Mouse (Mus musculus) stomach, embryonic 16.5 days (tissue): ENCODE measurements at regions not wholly inside any gene's neighbourhood (a gene's known extent, or its start where the extent isn't known, plus 50 kb on each side); places are given as distances from the start of the nearest gene placed in this dataset.

Experiments
- ATAC-seq: fragments of 200-750 bp; cut with Nextera tagmentation; 2 replicates; pipeline ENCODE4 v1.8.0; 2017; ENCODE audit warnings: moderate number of reproducible peaks, moderate TSS enrichment; ENCODE audit not compliant: insufficient read depth, low FRiP score
- H3K27ac ChIP-seq: fragments of 300-500 bp; sonication (generic); 2 replicates; pipeline ENCODE4 v1.5.1; 2014; ENCODE audit warnings: low read length
- H3K27me3 ChIP-seq: fragments of 300-500 bp; sonication (generic); 2 replicates; pipeline ENCODE4 v1.6.1; 2014; ENCODE audit warnings: low read length, control low read depth, mixed read lengths; ENCODE audit not compliant: control insufficient read depth, insufficient read depth
- H3K36me3 ChIP-seq: fragments of 300-500 bp; sonication (generic); 2 replicates; pipeline ENCODE4 v1.6.1; 2014; ENCODE audit warnings: low read length; ENCODE audit not compliant: control insufficient read depth, insufficient read depth
- H3K4me1 ChIP-seq: fragments of 300-500 bp; sonication (generic); 2 replicates; pipeline ENCODE4 v1.6.1; 2014; ENCODE audit warnings: low read length, control low read depth, mixed read lengths; ENCODE audit not compliant: control insufficient read depth, insufficient read depth
- H3K4me2 ChIP-seq: fragments of 300-500 bp; sonication (generic); 2 replicates; pipeline ENCODE4 v1.6.1; 2014; ENCODE audit warnings: low read depth, low read length, mixed read lengths
- H3K4me3 ChIP-seq: fragments of 300-500 bp; sonication (generic); replicated peaks from 2 replicates; pipeline ENCODE4 v1.5.1; 2014; ENCODE audit warnings: mild to moderate bottlenecking, low read length
- H3K9ac ChIP-seq: fragments of 300-500 bp; sonication (generic); 2 replicates; pipeline ENCODE4 v1.6.1; 2014; ENCODE audit warnings: low read length
- H3K9me3 ChIP-seq: fragments of 300-500 bp; sonication (generic); replicated peaks from 2 replicates; pipeline ENCODE4 v1.6.1; 2016; ENCODE audit warnings: low read length, control low read depth; ENCODE audit not compliant: control insufficient read depth
- WGBS: fragments of 180-500 bp; shearing (Covaris S2); extraction: QIAGEN DNeasy Blood & Tissue Kit; methylation state at CpG from one replicate; pipeline ENCODE4 v1.1.7; 2014; 5-methylcytosine and 5-hydroxymethylcytosine counted together

GRCm38 (mm10) chr8:30251797-30252196 is 2804.3 kb downstream of the Poteg start:
- ATAC-seq = no peak
- Histone ChIP-seq H3K4me2 (no peak overlapping the region), H3K27me3 (no peaks in the 10 kb centered on the region), H3K9ac (no peak overlapping the region), H3K9me3 (no peaks in the 10 kb centered on the region), H3K27ac (no peak overlapping the region), H3K4me3 (no peak overlapping the region), H3K4me1 (no peaks in the 10 kb centered on the region), H3K36me3 (no peaks in the 10 kb centered on the region)
- 83% methylated on average over 3 of the region's 3 CpGs for WGBS

GRCm38 (mm10) chr8:30269949-30270910 is 2822.8 kb downstream of the Poteg start:
- Histone ChIP-seq H3K36me3 (no peaks in the 10 kb centered on the region), H3K4me1 (no peaks in the 10 kb centered on the region), H3K4me3 (no peak overlapping the region), H3K27ac (no peak overlapping the region), H3K9me3 (no peaks in the 10 kb centered on the region), H3K27me3 (no peaks in the 10 kb centered on the region), H3K9ac (no peak overlapping the region), H3K4me2 (no peak overlapping the region)
- 87% methylated on average over 6 of the region's 6 CpGs for WGBS
- ATAC-seq = no peak

- H3K4me1 ChIP-seq = no peaks in the 10 kb centered on the region
- no peak overlapping the region for H3K4me3 ChIP-seq
- ATAC-seq = no peak
- H3K27me3 ChIP-seq = no peaks in the 10 kb centered on the region
- no peak overlapping the region for H3K4me2 ChIP-seq
- H3K27ac ChIP-seq = no peak overlapping the region
- WGBS = 55% methylated on average over 4 of the region's 4 CpGs
- H3K36me3 ChIP-seq = no peaks in the 10 kb centered on the region
- no peaks in the 10 kb centered on the region for H3K9me3 ChIP-seq
- no peak overlapping the region for H3K9ac ChIP-seq
These were observed 2841.7 kb downstream of the Poteg start for GRCm38 (mm10) chr8:30289169-30289568.

DNA sequence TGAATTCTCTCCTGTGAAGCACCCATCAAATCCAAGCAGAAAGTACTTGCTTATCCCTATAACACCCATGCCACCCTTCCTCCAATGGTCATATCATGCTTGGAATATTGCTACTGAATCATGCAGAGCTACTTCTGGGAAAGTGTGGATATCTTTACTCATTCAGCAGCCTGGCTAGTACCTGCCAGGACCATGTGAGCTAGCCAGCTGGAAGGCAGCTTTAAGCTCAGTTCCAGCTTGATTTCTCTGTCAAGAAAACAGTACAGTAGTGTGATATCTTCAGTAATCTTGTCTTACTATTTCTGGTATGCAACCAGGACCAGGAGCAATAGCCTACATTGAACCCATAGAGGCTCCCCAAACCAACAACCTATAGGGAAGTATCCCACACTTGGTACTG is 2883.7 kb downstream of the Poteg start:
- Histone ChIP-seq H3K27me3 (no peaks in the 10 kb centered on the region), H3K4me2 (no peak overlapping the region), H3K4me1 (no peaks in the 10 kb centered on the region), H3K9ac (no peak overlapping the region), H3K27ac (no peak overlapping the region), H3K4me3 (no peak overlapping the region), H3K36me3 (no peaks in the 10 kb centered on the region), H3K9me3 (no peaks in the 10 kb centered on the region)
- no peak for ATAC-seq

DNA sequence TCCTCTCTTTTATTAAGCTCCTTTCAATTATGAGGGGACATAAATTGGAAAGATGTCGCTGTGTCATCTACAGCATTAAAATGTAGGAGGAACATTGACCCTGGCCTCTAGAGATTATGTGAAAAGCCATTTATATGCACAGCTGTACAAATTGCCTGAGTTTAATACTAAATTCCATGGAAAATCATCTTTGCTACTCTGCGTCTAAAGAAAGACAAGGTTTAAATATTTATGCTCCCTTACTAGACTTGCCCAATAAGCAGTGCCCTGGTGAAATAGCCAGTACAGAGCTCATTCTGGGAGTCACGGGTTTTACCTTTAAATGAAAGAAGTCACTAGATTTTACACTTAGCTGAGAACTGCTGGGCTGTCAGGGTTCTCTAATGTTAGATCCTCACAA is 2885.9 kb downstream of the Poteg start:
- Histone ChIP-seq H3K4me3 (no peak overlapping the region), H3K36me3 (no peaks in the 10 kb centered on the region), H3K4me2 (no peak overlapping the region), H3K27ac (no peak overlapping the region), H3K9me3 (no peaks in the 10 kb centered on the region), H3K9ac (no peak overlapping the region), H3K4me1 (no peaks in the 10 kb centered on the region), H3K27me3 (no peaks in the 10 kb centered on the region)
- WGBS = 59% methylated on average over 3 of the region's 3 CpGs
- ATAC-seq = no peak

DNA sequence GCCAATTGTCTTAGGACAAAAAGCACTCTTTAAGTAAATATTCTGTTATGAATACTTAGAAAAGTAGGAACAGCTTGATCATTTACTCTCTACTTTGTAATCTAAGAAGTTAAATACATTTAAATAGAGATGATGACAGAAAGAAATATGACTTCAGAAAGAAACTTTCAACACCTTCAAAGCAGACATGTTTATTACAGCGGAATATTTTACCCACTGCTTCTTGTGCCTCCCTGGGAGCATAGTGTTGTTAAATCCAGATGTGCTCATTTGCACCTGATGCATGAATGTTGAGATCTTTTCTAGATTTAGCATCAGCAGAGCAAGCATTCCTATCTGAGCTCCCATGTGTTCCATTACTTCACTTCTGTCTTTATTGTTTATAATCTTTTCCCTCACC is 2912.0 kb downstream of the Poteg start:
- no peak overlapping the region for H3K4me2 ChIP-seq
- no peak for ATAC-seq
- no peaks in the 10 kb centered on the region for H3K36me3 ChIP-seq
- 65% methylated on average over 1 of the region's 1 CpGs for WGBS
- no peaks in the 10 kb centered on the region for H3K9me3 ChIP-seq
- no peak overlapping the region for H3K27ac ChIP-seq
- no peaks in the 10 kb centered on the region for H3K4me1 ChIP-seq
- H3K27me3 ChIP-seq = no peaks in the 10 kb centered on the region
- H3K4me3 ChIP-seq = no peak overlapping the region
- H3K9ac ChIP-seq = no peak overlapping the region

GRCm38 (mm10) chr8:30365721-30366120 is 2918.3 kb downstream of the Poteg start:
- no peaks in the 10 kb centered on the region for H3K36me3 ChIP-seq
- ATAC-seq = no peak
- no peak overlapping the region for H3K27ac ChIP-seq
- H3K4me2 ChIP-seq = no peak overlapping the region
- no peak overlapping the region for H3K4me3 ChIP-seq
- no peak overlapping the region for H3K9ac ChIP-seq
- no peaks in the 10 kb centered on the region for H3K9me3 ChIP-seq
- no peaks in the 10 kb centered on the region for H3K27me3 ChIP-seq
- H3K4me1 ChIP-seq = no peaks in the 10 kb centered on the region
- WGBS = 66% methylated on average over 2 of the region's 2 CpGs

DNA sequence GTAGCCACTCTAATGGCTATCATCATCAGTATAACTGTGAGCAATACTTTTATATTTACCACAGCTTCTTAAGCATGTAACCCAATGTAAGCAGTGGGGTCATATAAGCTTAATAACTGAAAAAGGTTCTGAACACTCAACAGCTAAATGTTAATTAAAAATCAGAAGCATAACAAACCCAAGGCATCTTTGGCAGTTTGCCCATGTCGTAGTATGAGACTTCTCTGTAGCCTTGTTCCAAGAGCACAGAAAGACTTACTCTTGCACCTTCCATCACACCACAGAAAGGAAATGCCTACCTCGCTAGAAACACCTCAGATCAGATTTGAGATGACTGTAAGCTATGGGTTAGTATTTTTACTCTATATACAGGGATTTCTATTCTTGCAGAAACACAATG is 2944.5 kb downstream of the Poteg start:
- 75% methylated on average over 2 of the region's 2 CpGs for WGBS
- H3K27me3 ChIP-seq = no peaks in the 10 kb centered on the region
- no peak overlapping the region for H3K4me2 ChIP-seq
- H3K36me3 ChIP-seq = no peaks in the 10 kb centered on the region
- no peaks in the 10 kb centered on the region for H3K4me1 ChIP-seq
- no peak overlapping the region for H3K9ac ChIP-seq
- ATAC-seq = no peak
- no peak overlapping the region for H3K4me3 ChIP-seq
- H3K27ac ChIP-seq = no peak overlapping the region
- no peaks in the 10 kb centered on the region for H3K9me3 ChIP-seq

GRCm38 (mm10) chr8:30439423-30439822 is 2989.1 kb upstream of the 5930422O12Rik start:
- H3K4me2 ChIP-seq = no peak overlapping the region
- H3K4me3 ChIP-seq = no peak overlapping the region
- no peaks in the 10 kb centered on the region for H3K36me3 ChIP-seq
- 66% methylated on average over 2 of the region's 2 CpGs for WGBS
- no peak for ATAC-seq
- H3K27me3 ChIP-seq = no peaks in the 10 kb centered on the region
- no peak overlapping the region for H3K27ac ChIP-seq
- H3K4me1 ChIP-seq = no peaks in the 10 kb centered on the region
- no peak overlapping the region for H3K9ac ChIP-seq
- H3K9me3 ChIP-seq = no peaks in the 10 kb centered on the region
